Mouse (Mus musculus) thymus, adult 2 months (tissue): ENCODE measurements around the gene 2210016L21Rik. TPM values are rescaled to one million over a fixed set of nuclear protein-coding genes. Genes with fewer than 3 reads are reported as not detected.
A peak's percentile ranks its signal among the peaks of the same experiment; 100 is the strongest.

Source experiments
- DNase-seq: peaks from one replicate; pipeline ENCODE4 v3.0.0; 2021
- H3K27ac ChIP-seq: fragments of 200-500 bp; 2 replicates; pipeline ENCODE4 v1.5.1; 2012; ENCODE audit warnings: low read length, control low read depth; ENCODE audit not compliant: control insufficient read depth, insufficient read depth
- H3K27me3 ChIP-seq: fragments of 200-500 bp; 2 replicates; pipeline ENCODE4 v1.6.1; 2012; ENCODE audit warnings: mild to moderate bottlenecking, low read length, moderate library complexity, mixed read lengths; ENCODE audit not compliant: control insufficient read depth, insufficient read depth
- H3K36me3 ChIP-seq: fragments of 200-500 bp; 2 replicates; pipeline ENCODE4 v1.6.1; 2012; ENCODE audit warnings: mild to moderate bottlenecking, low read length, moderate library complexity; ENCODE audit not compliant: control insufficient read depth, insufficient read depth
- H3K4me1 ChIP-seq: fragments of 200-500 bp; replicated peaks from 2 replicates; pipeline ENCODE4 v1.6.1; 2012; ENCODE audit warnings: low read length; ENCODE audit not compliant: control insufficient read depth, insufficient read depth
- H3K4me3 ChIP-seq: fragments of 200-500 bp; 2 replicates; pipeline ENCODE4 v1.5.1; 2012; ENCODE audit warnings: mild to moderate bottlenecking, low read length, control low read depth, moderate library complexity; ENCODE audit not compliant: control insufficient read depth, insufficient read depth
- CTCF ChIP-seq: fragments of 200-500 bp; IDR thresholded peaks from 2 replicates; pipeline ENCODE4 v1.5.1; 2012; ENCODE audit warnings: mild to moderate bottlenecking, control low read depth, low read length, moderate library complexity, borderline replicate concordance; ENCODE audit not compliant: control insufficient read depth, poor library complexity, insufficient read depth; ENCODE audit errors: extremely low read depth
- POLR2A ChIP-seq: fragments of 200-500 bp; IDR thresholded peaks from 2 replicates; pipeline ENCODE4 v1.6.1; 2012; ENCODE audit warnings: mild to moderate bottlenecking, low read length, control low read depth, moderate library complexity; ENCODE audit not compliant: control insufficient read depth, poor library complexity, insufficient read depth; ENCODE audit errors: extremely low read depth
- WGBS: fragments of 180-500 bp; shearing (Covaris S2); methylation state at CpG from one replicate; pipeline ENCODE4 v1.1.7; 2018; 5-methylcytosine and 5-hydroxymethylcytosine counted together
- polyA plus RNA-seq: library from polyadenylated mRNA; depleted of rRNA; stranded (reverse); fragments of >200 nt; gene quantifications from 2 replicates; pipeline ENCODE4 v1.2.3, GENCODE M21; 2012

Gene 2210016L21Rik
- polyA plus RNA-seq, 1 experiment, result 29.9 TPM

- H3K4me1 ChIP-seq, result no peaks in the 10 kb centered on the region
- 94% methylated on average over 9 of the region's 9 CpGs for WGBS
- H3K4me3 ChIP-seq, result no peak overlapping the region
- no peak overlapping the region for H3K27ac ChIP-seq
- H3K27me3 ChIP-seq, result no peaks in the 10 kb centered on the region
- no peaks in the 10 kb centered on the region for H3K36me3 ChIP-seq
- no peak for TF ChIP-seq POLR2A
- no peak for TF ChIP-seq CTCF
- no peak for DNase-seq
Observed at GRCm38 (mm10) chr5:114972201-114972600, 30.2 kb downstream of the 2210016L21Rik start.

- H3K36me3 ChIP-seq, result no peaks in the 10 kb centered on the region
- no peak overlapping the region for H3K27ac ChIP-seq
- WGBS, result 86% methylated on average over 8 of the region's 8 CpGs
Observed at GRCm38 (mm10) chr5:114973131-114973530, 31.2 kb downstream of the 2210016L21Rik start.

GRCm38 (mm10) chr5:114976935-114977334 is 35.0 kb downstream of the 2210016L21Rik start:
- DNase-seq, result no peak
- TF ChIP-seq POLR2A, result no peak
- no peak for TF ChIP-seq CTCF
- peaks cover 11% of the 10 kb centered on the region for H3K4me1 ChIP-seq
- no peak overlapping the region for H3K27ac ChIP-seq
- no peaks in the 10 kb centered on the region for H3K36me3 ChIP-seq
- H3K27me3 ChIP-seq, result no peaks in the 10 kb centered on the region
- H3K4me3 ChIP-seq, result no peak overlapping the region

More at GRCm38 (mm10) chr5:114973131-114973530, 31.2 kb downstream of the 2210016L21Rik start:
- no peak for TF ChIP-seq POLR2A
- TF ChIP-seq CTCF, result no peak
- DNase-seq, result no peak
- Histone ChIP-seq H3K4me3 (no peak overlapping the region), H3K4me1 (no peaks in the 10 kb centered on the region), H3K27me3 (no peaks in the 10 kb centered on the region)

- Histone ChIP-seq H3K4me1 (peaks cover 11% of the 10 kb centered on the region), H3K27me3 (no peaks in the 10 kb centered on the region), H3K36me3 (no peaks in the 10 kb centered on the region), H3K27ac (no peak overlapping the region), H3K4me3 (no peak overlapping the region)
- WGBS, result 81% methylated on average over 11 of the region's 11 CpGs
- TF ChIP-seq POLR2A (no peak), CTCF (no peak)
- DNase-seq, result no peak
Observed at GRCm38 (mm10) chr5:114978473-114978872, 36.5 kb downstream of the 2210016L21Rik start.

GRCm38 (mm10) chr5:114978888-114979249 is 36.9 kb downstream of the 2210016L21Rik start:
- Histone ChIP-seq H3K27me3 (no peaks in the 10 kb centered on the region), H3K36me3 (no peaks in the 10 kb centered on the region), H3K4me1 (peaks cover 11% of the 10 kb centered on the region), H3K27ac (no peak overlapping the region), H3K4me3 (no peak overlapping the region)
- 4% methylated on average over 6 of the region's 6 CpGs for WGBS
- TF ChIP-seq CTCF (no peak), POLR2A (no peak)
- DNase-seq, result no peak

- no peaks in the 10 kb centered on the region for H3K27me3 ChIP-seq
- peaks cover 11% of the 10 kb centered on the region for H3K4me1 ChIP-seq
- 7% methylated on average over 32 of the region's 32 CpGs for WGBS
- H3K36me3 ChIP-seq, result no peaks in the 10 kb centered on the region
- peak; percentile 88 for TF ChIP-seq CTCF
- no peak for TF ChIP-seq POLR2A
- no peak overlapping the region for H3K27ac ChIP-seq
- peak overlapping the region; percentile 47 for H3K4me3 ChIP-seq
- DNase-seq, result peak; percentile 65
Observed at GRCm38 (mm10) chr5:114979250-114980121, 37.5 kb downstream of the 2210016L21Rik start.
